Mouse (Mus musculus): Measurements from ENCODE around the gene Gm6525.

Gene Gm6525

GRCm38 (mm10) chr3:84173581-84174154 is at the start of gene Gm6525:
Gene Gm6525 (plus strand): TSS chr3:84174104.
- in situ Hi-C loops (cut with MseI, MboI), result no loop called here

- in situ Hi-C loops (cut with MseI, MboI), result no loop called here
These were observed 48.1 kb upstream of the Gm6525 start for GRCm38 (mm10) chr3:84125704-84126289.

- in situ Hi-C loops (cut with MseI, MboI), result no loop called here
These were observed 47.2 kb upstream of the Gm6525 start for GRCm38 (mm10) chr3:84126721-84127120.

- in situ Hi-C loops (cut with MseI, MboI), result no loop called here
These were observed 46.5 kb upstream of the Gm6525 start for GRCm38 (mm10) chr3:84127431-84127830.

GRCm38 (mm10) chr3:84128871-84129870 is 44.7 kb upstream of the Gm6525 start:
- in situ Hi-C loops (cut with MseI, MboI), result no loop called here

- in situ Hi-C loops (cut with MseI, MboI), result no loop called here
These were observed 43.1 kb upstream of the Gm6525 start for GRCm38 (mm10) chr3:84130776-84131175.

GRCm38 (mm10) chr3:84131369-84131768 is 42.5 kb upstream of the Gm6525 start:
- in situ Hi-C loops (cut with MseI, MboI), result no loop called here

- in situ Hi-C loops (cut with MseI, MboI), result no loop called here
These were observed 38.5 kb upstream of the Gm6525 start for GRCm38 (mm10) chr3:84135387-84135786.

- in situ Hi-C loops (cut with MseI, MboI), result no loop called here
These were observed 38.0 kb upstream of the Gm6525 start for GRCm38 (mm10) chr3:84135933-84136332.

- in situ Hi-C loops (cut with MseI, MboI), result no loop called here
These were observed 37.4 kb upstream of the Gm6525 start for GRCm38 (mm10) chr3:84136509-84136908.

- in situ Hi-C loops (cut with MseI, MboI), result no loop called here
These were observed 33.0 kb upstream of the Gm6525 start for GRCm38 (mm10) chr3:84140947-84141346.

- in situ Hi-C loops (cut with MseI, MboI), result no loop called here
These were observed 24.1 kb upstream of the Gm6525 start for GRCm38 (mm10) chr3:84149831-84150230.

GRCm38 (mm10) chr3:84154721-84155141 is 19.2 kb upstream of the Gm6525 start:
- in situ Hi-C loops (cut with MseI, MboI), result no loop called here

GRCm38 (mm10) chr3:84155146-84155545 is 18.8 kb upstream of the Gm6525 start:
- in situ Hi-C loops (cut with MseI, MboI), result no loop called here

- in situ Hi-C loops (cut with MseI, MboI), result no loop called here
These were observed 18.3 kb upstream of the Gm6525 start, which contains the start of gene Mnd1 for GRCm38 (mm10) chr3:84155558-84156006. Gene Mnd1 (minus strand): TSS chr3:84155786.

GRCm38 (mm10) chr3:84156105-84156504 is 17.8 kb upstream of the Gm6525 start:
- in situ Hi-C loops (cut with MseI, MboI), result no loop called here

- in situ Hi-C loops (cut with MseI, MboI), result no loop called here
These were observed 16.9 kb upstream of the Gm6525 start for GRCm38 (mm10) chr3:84157011-84157410.

- in situ Hi-C loops (cut with MseI, MboI), result no loop called here
These were observed 16.1 kb upstream of the Gm6525 start for GRCm38 (mm10) chr3:84157559-84158350.

GRCm38 (mm10) chr3:84165391-84165790 is 8.5 kb upstream of the Gm6525 start:
- in situ Hi-C loops (cut with MseI, MboI), result no loop called here

GRCm38 (mm10) chr3:84166073-84166472 is 7.8 kb upstream of the Gm6525 start:
- in situ Hi-C loops (cut with MseI, MboI), result no loop called here

- in situ Hi-C loops (cut with MseI, MboI), result no loop called here
These were observed 5.0 kb upstream of the Gm6525 start for GRCm38 (mm10) chr3:84168943-84169342.
